Mouse (Mus musculus): ENCODE data around the gene Ptgdr2.

- TF ChIP-seq CTCF (IDR thresholded peaks at IDR 0.05; ENCODE audit: low read depth), result no peak
- no peak for TF ChIP-seq EP300 (IDR thresholded peaks at IDR 0.05; ENCODE audit: low read depth)
Measured at GRCm38 (mm10) chr19:10991911-10992310, 55.0 kb downstream of the Ptgdr2 start.

Data from liver, embryonic 14.5 days (tissue).